Mouse (Mus musculus): ENCODE results near the gene Gm28230.

Gm28230 gene

GRCm38 (mm10) chr2:74691022-74691951 lies 35.2 kb upstream of the Gm28230 start, which contains the start of gene Hoxd10:
Hoxd10 (plus strand) TSS chr2:74691924.
- DNase-seq (ENCODE audit: low read depth, low spot score), result peak; percentile 94

- DNase-seq (ENCODE audit: low read depth, low spot score), result no peak
Measured at GRCm38 (mm10) chr2:74691995-74692807, 34.3 kb upstream of the Gm28230 start.

GRCm38 (mm10) chr2:74692808-74693431 lies 33.6 kb upstream of the Gm28230 start:
- DNase-seq (ENCODE audit: low read depth, low spot score), result no peak

GRCm38 (mm10) chr2:74693432-74693827 lies 33.1 kb upstream of the Gm28230 start:
- DNase-seq (ENCODE audit: low read depth, low spot score), result no peak

- peak; percentile 81 for DNase-seq (ENCODE audit: low read depth, low spot score)
Measured at GRCm38 (mm10) chr2:74694066-74694465, 32.5 kb upstream of the Gm28230 start.

GRCm38 (mm10) chr2:74695383-74695782 lies 31.1 kb upstream of the Gm28230 start:
- no peak for DNase-seq (ENCODE audit: low read depth, low spot score)

GRCm38 (mm10) chr2:74695813-74696430 lies 30.6 kb upstream of the Gm28230 start:
- DNase-seq (ENCODE audit: low read depth, low spot score), result no peak

- no peak for DNase-seq (ENCODE audit: low read depth, low spot score)
Measured at GRCm38 (mm10) chr2:74696442-74697335, 29.8 kb upstream of the Gm28230 start.

- DNase-seq (ENCODE audit: low read depth, low spot score), result peak; percentile 77
Measured at GRCm38 (mm10) chr2:74697567-74698121, 28.9 kb upstream of the Gm28230 start, which contains the start of gene Hoxd9. Hoxd9 (plus strand) TSS chr2:74697727.

- DNase-seq (ENCODE audit: low read depth, low spot score), result peak; percentile 77
Measured at GRCm38 (mm10) chr2:74698201-74699052, 28.1 kb upstream of the Gm28230 start.

GRCm38 (mm10) chr2:74699053-74699430 lies 27.5 kb upstream of the Gm28230 start:
- no peak for DNase-seq (ENCODE audit: low read depth, low spot score)

GRCm38 (mm10) chr2:74699664-74700545 lies 26.6 kb upstream of the Gm28230 start:
- no peak for DNase-seq (ENCODE audit: low read depth, low spot score)

GRCm38 (mm10) chr2:74700546-74701112 lies 25.9 kb upstream of the Gm28230 start:
- no peak for DNase-seq (ENCODE audit: low read depth, low spot score)

- DNase-seq (ENCODE audit: low read depth, low spot score), result peak; percentile 87
Measured at GRCm38 (mm10) chr2:74701949-74702819, 24.3 kb upstream of the Gm28230 start.

GRCm38 (mm10) chr2:74702820-74703219 lies 23.7 kb upstream of the Gm28230 start:
- DNase-seq (ENCODE audit: low read depth, low spot score), result no peak

- no peak for DNase-seq (ENCODE audit: low read depth, low spot score)
Measured at GRCm38 (mm10) chr2:74703317-74703716, 23.2 kb upstream of the Gm28230 start.
